Mouse (Mus musculus): ENCODE data around the gene Cst9. TPM values are rescaled to one million over a fixed set of nuclear protein-coding genes. Genes with fewer than 3 reads are reported as not detected.

Gene Cst9
- total RNA-seq, 2 experiments from 2014 or later: not detected

- DNase-seq (ENCODE audit: low spot score in 2 of 2): no peak
These were observed 42.2 kb downstream of the Cst9 start for GRCm38 (mm10) chr2:148877016-148877770.

- DNase-seq (ENCODE audit: low spot score in 2 of 2): no peak
These were observed 43.7 kb downstream of the Cst9 start for GRCm38 (mm10) chr2:148878641-148879130.

- DNase-seq (ENCODE audit: low spot score in 2 of 2): no peak
These were observed 44.3 kb downstream of the Cst9 start for GRCm38 (mm10) chr2:148879199-148879598.

- DNase-seq (ENCODE audit: low spot score in 2 of 2): no peak
These were observed 49.8 kb downstream of the Cst9 start for GRCm38 (mm10) chr2:148884738-148885137.

Other genes starting within 250 kb of the Cst9 start
- 10 to 100 TPM; 24.1 to 28.1 TPM for gene Nxt1, start 162.5 kb upstream of the Cst9 start, total RNA-seq (2021)
- gene Gzf1, start 154.1 kb upstream of the Cst9 start, total RNA-seq (2021): 10 to 100 TPM; 35.5 to 39.9 TPM
- 10 to 100 TPM; 12.4 to 14.0 TPM for gene Napb, start 102.7 kb upstream of the Cst9 start, total RNA-seq (2021)
- under 1 TPM in 1 of 2 experiments, not detected in 1; 0.79 TPM for gene Cstl1, start 84.8 kb upstream of the Cst9 start, total RNA-seq (2021)
- gene Cst11, start 63.6 kb upstream of the Cst9 start, total RNA-seq (2021): not detected
- not detected for gene 8030411F24Rik, start 53.1 kb upstream of the Cst9 start, total RNA-seq (2021)
- under 1 TPM in 1 of 2 experiments, not detected in 1; 0.62 TPM for gene Cst12, start 45.8 kb upstream of the Cst9 start, total RNA-seq (2021)
- 100 to 1,000 TPM; 167 to 183 TPM for gene Cst8, start 36.4 kb upstream of the Cst9 start, total RNA-seq (2021)
- gene Cst13, start 15.1 kb upstream of the Cst9 start, total RNA-seq (2021): under 1 TPM in 1 of 2 experiments, not detected in 1; 0.42 TPM
- gene 9230104L09Rik, start 29.9 kb downstream of the Cst9 start, total RNA-seq (2021): 1 to 10 TPM; 1.6 to 2.0 TPM
- gene Cst3, start 40.5 kb downstream of the Cst9 start, total RNA-seq (2021): 100 to 1,000 TPM; 558 to 614 TPM
- gene Gm1330, start 168.1 kb downstream of the Cst9 start, total RNA-seq (2021): not detected
- gene Gm10750, start 182.1 kb downstream of the Cst9 start, total RNA-seq (2021): not detected